Mouse (Mus musculus) kidney, embryonic 15.5 days (tissue): ENCODE measurements at regions not wholly inside any gene's neighbourhood (a gene's known extent, or its start where the extent isn't known, plus 50 kb on each side); places are given as distances from the start of the nearest gene placed in this dataset.
A peak's percentile ranks its signal among the peaks of the same experiment; 100 is the strongest.

Experiments
- ATAC-seq: fragments of 200-750 bp; cut with Nextera tagmentation; replicated peaks from 2 replicates; pipeline ENCODE4 v1.8.0; 2017; ENCODE audit warnings: moderate TSS enrichment; ENCODE audit not compliant: low FRiP score
- H3K27ac ChIP-seq: fragments of 300-500 bp; sonication (generic); 2 replicates; pipeline ENCODE4 v1.5.1; 2015; ENCODE audit warnings: mild to moderate bottlenecking, inconsistent platforms
- H3K27me3 ChIP-seq: fragments of 300-500 bp; sonication (generic); 2 replicates; pipeline ENCODE4 v1.6.1; 2015; ENCODE audit warnings: inconsistent platforms
- H3K36me3 ChIP-seq: fragments of 300-500 bp; sonication (generic); 2 replicates; pipeline ENCODE4 v1.6.1; 2015; ENCODE audit warnings: inconsistent platforms
- H3K4me1 ChIP-seq: fragments of 300-500 bp; sonication (generic); 2 replicates; pipeline ENCODE4 v1.6.1; 2015; ENCODE audit warnings: inconsistent platforms
- H3K4me2 ChIP-seq: fragments of 300-500 bp; sonication (generic); 2 replicates; pipeline ENCODE4 v1.6.1; 2015; ENCODE audit warnings: moderate library complexity, mild to moderate bottlenecking, inconsistent platforms
- H3K4me3 ChIP-seq: fragments of 300-500 bp; sonication (generic); replicated peaks from 2 replicates; pipeline ENCODE4 v1.5.1; 2015; ENCODE audit warnings: mild to moderate bottlenecking, inconsistent platforms
- H3K9ac ChIP-seq: fragments of 300-500 bp; sonication (generic); 2 replicates; pipeline ENCODE4 v1.6.1; 2015; ENCODE audit warnings: mild to moderate bottlenecking, inconsistent platforms
- H3K9me3 ChIP-seq: fragments of 300-500 bp; sonication (generic); replicated peaks from 2 replicates; pipeline ENCODE4 v1.6.1; 2016; ENCODE audit warnings: inconsistent platforms
- WGBS: fragments of 180-500 bp; shearing (Covaris S2); methylation state at CpG from one replicate; pipeline ENCODE4 v1.1.7; 2015; ENCODE audit warnings: mixed read lengths; 5-methylcytosine and 5-hydroxymethylcytosine counted together

- WGBS, result 90% methylated on average over 2 of the region's 2 CpGs
- ATAC-seq, result no peak
Measured at GRCm38 (mm10) chr1:137363969-137364368, 403.7 kb upstream of the Nr5a2 start.

DNA sequence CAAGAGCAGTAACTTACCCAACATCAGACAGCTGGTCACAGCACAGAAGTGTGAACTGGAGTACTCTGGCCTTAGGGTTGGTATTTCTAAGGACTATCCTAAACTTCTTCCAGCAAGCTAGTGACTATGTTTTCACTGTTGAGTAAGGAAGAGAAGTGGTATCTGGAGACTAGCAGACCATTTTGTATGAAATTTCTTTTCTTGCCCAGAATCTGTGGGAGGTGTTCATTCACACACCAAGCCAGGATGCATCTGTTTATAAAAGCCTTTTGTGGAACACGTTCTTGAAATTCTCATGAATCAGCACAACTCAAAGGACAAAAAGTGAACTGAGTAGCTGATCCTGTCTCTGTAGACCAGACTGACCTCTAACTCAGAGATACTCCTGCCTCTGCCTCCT lies 403.3 kb upstream of the Nr5a2 start:
- H3K27me3 ChIP-seq, result no peaks in the 10 kb centered on the region
- no peak for ATAC-seq
- H3K4me2 ChIP-seq, result no peak overlapping the region
- no peaks in the 10 kb centered on the region for H3K4me1 ChIP-seq
- H3K4me3 ChIP-seq, result no peak overlapping the region
- 59% methylated on average over 1 of the region's 1 CpGs for WGBS
- no peak overlapping the region for H3K9ac ChIP-seq
- H3K27ac ChIP-seq, result no peak overlapping the region
- no peaks in the 10 kb centered on the region for H3K9me3 ChIP-seq
- H3K36me3 ChIP-seq, result no peaks in the 10 kb centered on the region

More at GRCm38 (mm10) chr1:137363969-137364368, 403.7 kb upstream of the Nr5a2 start:
- no peak overlapping the region for H3K27ac ChIP-seq
- no peaks in the 10 kb centered on the region for H3K27me3 ChIP-seq
- H3K4me3 ChIP-seq, result no peak overlapping the region
- H3K9ac ChIP-seq, result no peak overlapping the region
- H3K4me2 ChIP-seq, result no peak overlapping the region
- no peaks in the 10 kb centered on the region for H3K36me3 ChIP-seq
- no peaks in the 10 kb centered on the region for H3K4me1 ChIP-seq
- no peaks in the 10 kb centered on the region for H3K9me3 ChIP-seq

DNA sequence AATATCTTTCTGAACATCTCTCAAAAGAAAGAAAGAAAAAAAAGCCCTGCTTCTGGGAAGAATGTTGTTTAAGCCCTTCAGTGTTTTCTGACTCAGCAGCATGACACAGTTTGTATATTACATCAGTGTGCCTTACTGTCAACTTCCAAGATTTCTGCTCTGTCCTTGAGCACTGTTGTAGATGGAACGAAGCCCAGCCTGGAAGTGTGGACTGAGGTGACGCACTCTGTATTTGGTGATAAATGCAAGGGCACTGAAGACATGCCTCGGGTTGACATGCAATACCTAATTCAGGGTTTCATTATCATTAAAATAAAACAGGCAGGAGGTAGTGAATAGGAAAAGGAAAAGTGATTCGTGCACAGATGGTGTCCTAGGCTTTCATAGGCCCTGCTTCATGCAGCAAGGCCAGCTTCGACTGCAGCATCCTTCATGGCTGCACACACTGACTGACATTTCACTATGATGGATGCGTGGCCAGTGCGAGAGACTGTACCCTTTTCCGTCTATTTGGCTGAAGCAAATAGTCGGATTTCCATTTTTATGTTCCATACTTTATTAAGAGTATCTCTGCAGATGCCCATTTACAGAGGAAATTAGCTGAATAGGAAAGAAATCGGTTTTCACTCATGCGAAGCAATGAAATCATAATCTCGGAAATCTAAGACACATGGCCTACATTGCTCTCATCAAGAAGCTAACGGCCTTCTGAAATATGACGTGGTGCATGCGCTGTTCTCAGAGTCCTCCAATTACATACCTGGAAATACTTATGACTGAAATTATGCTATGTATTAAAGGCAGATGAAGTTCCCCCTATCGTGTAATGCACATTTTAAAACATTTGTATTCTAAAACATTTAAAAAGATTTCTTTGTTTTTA lies 400.7 kb upstream of the Nr5a2 start:
- Histone ChIP-seq H3K4me2 (no peak overlapping the region), H3K9ac (no peak overlapping the region), H3K27me3 (no peaks in the 10 kb centered on the region), H3K27ac (no peak overlapping the region), H3K4me1 (no peaks in the 10 kb centered on the region), H3K9me3 (no peaks in the 10 kb centered on the region), H3K36me3 (no peaks in the 10 kb centered on the region), H3K4me3 (no peak overlapping the region)
- ATAC-seq, result no peak
- 85% methylated on average over 16 of the region's 16 CpGs for WGBS

DNA sequence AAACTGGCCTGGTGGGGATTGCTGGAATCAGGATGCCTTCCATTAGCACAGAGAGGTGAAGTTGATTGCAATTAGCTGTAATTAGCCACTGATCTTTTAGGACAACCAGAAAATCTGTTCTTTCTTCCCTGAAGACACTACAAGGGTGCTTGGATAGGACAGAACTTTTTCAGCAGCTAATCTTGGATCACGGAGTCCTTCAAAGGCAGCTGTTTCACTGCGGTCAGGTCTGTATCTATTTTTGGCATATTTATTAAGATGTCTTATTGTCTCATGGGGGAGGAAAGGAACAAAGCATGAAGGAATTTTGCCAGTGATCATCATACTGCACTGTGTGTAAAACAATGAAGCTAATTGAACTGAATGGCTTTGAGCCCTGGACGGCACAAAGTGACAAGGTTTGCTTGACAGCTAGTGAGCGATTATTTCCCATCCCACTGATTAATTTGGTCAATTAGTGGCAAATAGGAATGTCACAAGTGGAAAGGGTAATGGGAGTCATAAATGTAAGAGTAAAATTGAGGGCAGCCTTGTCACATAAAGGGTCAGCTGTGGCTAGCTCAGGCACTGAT lies 395.8 kb upstream of the Nr5a2 start:
- Histone ChIP-seq H3K9me3 (no peaks in the 10 kb centered on the region), H3K36me3 (no peaks in the 10 kb centered on the region), H3K4me2 (no peak overlapping the region), H3K27ac (no peak overlapping the region), H3K9ac (no peak overlapping the region), H3K27me3 (no peaks in the 10 kb centered on the region), H3K4me1 (no peaks in the 10 kb centered on the region), H3K4me3 (no peak overlapping the region)
- ATAC-seq, result no peak
- WGBS, result 54% methylated on average over 4 of the region's 4 CpGs

DNA sequence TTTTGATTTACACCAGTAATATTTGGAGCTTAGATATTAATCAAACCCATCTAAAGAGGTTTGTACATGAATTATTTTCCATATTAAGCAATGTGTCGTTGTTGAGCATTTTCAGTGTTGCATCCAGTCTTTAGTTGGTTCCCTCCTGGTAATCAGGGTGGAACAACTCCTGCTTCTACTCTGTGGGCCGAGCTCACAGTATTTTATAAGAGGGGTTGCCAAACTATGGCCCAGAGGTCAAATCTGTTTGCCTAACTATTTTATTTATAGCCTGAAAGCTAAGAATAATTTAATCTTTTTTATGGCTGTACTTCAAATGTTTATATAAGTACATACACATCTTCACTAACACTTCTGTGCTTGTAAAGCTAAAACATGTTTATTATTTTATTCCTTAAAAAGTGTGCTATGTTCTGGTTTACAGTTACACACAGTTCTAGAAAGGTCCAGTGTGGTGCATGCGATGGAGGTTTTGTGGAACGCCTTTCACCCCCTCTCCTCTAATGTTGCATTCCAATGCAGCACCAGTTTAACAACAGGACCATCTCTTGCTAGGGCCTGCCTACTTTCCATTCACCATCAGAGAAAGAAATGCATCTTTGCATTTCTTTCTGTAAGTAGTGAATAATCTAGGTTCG lies 392.3 kb upstream of the Nr5a2 start:
- no peak for ATAC-seq
- no peak overlapping the region for H3K4me3 ChIP-seq
- no peak overlapping the region for H3K9ac ChIP-seq
- WGBS, result 67% methylated on average over 5 of the region's 5 CpGs
- H3K27me3 ChIP-seq, result no peaks in the 10 kb centered on the region
- no peaks in the 10 kb centered on the region for H3K9me3 ChIP-seq
- no peaks in the 10 kb centered on the region for H3K4me1 ChIP-seq
- no peaks in the 10 kb centered on the region for H3K36me3 ChIP-seq
- H3K27ac ChIP-seq, result no peak overlapping the region
- H3K4me2 ChIP-seq, result no peak overlapping the region

- Histone ChIP-seq H3K9me3 (no peaks in the 10 kb centered on the region), H3K36me3 (no peaks in the 10 kb centered on the region), H3K4me1 (0 out of 2 replicates have a peak, but pooled peaks cover 7% of the 10 kb centered on the region), H3K9ac (no peak overlapping the region), H3K4me3 (no peak overlapping the region), H3K4me2 (no peak overlapping the region), H3K27ac (no peak overlapping the region), H3K27me3 (no peaks in the 10 kb centered on the region)
- ATAC-seq, result no peak
- WGBS, result 87% methylated on average over 2 of the region's 2 CpGs
Measured at GRCm38 (mm10) chr1:137334137-137334536, 373.9 kb upstream of the Nr5a2 start.

GRCm38 (mm10) chr1:137332108-137332769 lies 372.0 kb upstream of the Nr5a2 start:
- peak; percentile 85 for ATAC-seq

DNA sequence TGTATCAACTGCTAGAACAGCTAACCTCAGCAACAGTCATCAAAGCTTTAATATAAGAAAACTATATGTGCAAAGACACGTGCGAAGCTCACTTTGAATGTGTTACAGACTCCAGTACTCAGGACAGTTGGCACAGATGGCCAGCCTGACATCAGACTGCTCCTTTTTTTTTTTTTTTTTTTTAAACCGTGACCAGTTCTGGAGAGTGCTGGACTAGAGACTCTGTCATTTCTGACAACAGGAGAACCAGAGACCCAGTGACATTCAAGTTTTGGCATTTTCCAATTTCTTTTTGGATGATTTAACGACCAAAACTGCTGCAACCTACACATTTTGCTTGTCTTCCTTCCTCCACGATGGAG lies 371.5 kb upstream of the Nr5a2 start:
- H3K4me2 ChIP-seq, result no peak overlapping the region
- ATAC-seq, result peak; percentile 20; the same call in 1 of the 2 replicates
- H3K36me3 ChIP-seq, result no peaks in the 10 kb centered on the region
- H3K4me3 ChIP-seq, result no peak overlapping the region
- no peaks in the 10 kb centered on the region for H3K9me3 ChIP-seq
- WGBS, result 38% methylated on average over 5 of the region's 5 CpGs
- H3K27me3 ChIP-seq, result no peaks in the 10 kb centered on the region
- H3K4me1 ChIP-seq, result 0 out of 2 replicates have a peak, but pooled peaks cover 7% of the 10 kb centered on the region
- peak overlapping the region; percentile 56; the same call in 1 of the 2 replicates for H3K27ac ChIP-seq
- no peak overlapping the region for H3K9ac ChIP-seq

More at GRCm38 (mm10) chr1:137332108-137332769, 372.0 kb upstream of the Nr5a2 start:
- 36% methylated on average over 8 of the region's 8 CpGs for WGBS
- Histone ChIP-seq H3K4me1 (0 out of 2 replicates have a peak, but pooled peaks cover 7% of the 10 kb centered on the region), H3K27ac (peak overlapping the region; percentile 86), H3K36me3 (no peaks in the 10 kb centered on the region), H3K4me3 (no peak overlapping the region), H3K27me3 (no peaks in the 10 kb centered on the region), H3K4me2 (no peak overlapping the region), H3K9me3 (no peaks in the 10 kb centered on the region), H3K9ac (no peak overlapping the region)

GRCm38 (mm10) chr1:137330634-137331033 lies 370.4 kb upstream of the Nr5a2 start:
- 0 out of 2 replicates have a peak, but pooled peaks cover 7% of the 10 kb centered on the region for H3K4me1 ChIP-seq
- no peaks in the 10 kb centered on the region for H3K36me3 ChIP-seq
- no peaks in the 10 kb centered on the region for H3K27me3 ChIP-seq
- no peak overlapping the region for H3K4me2 ChIP-seq
- H3K4me3 ChIP-seq, result no peak overlapping the region
- ATAC-seq, result no peak
- H3K27ac ChIP-seq, result no peak overlapping the region
- WGBS, result 32% methylated on average over 3 of the region's 3 CpGs
- H3K9ac ChIP-seq, result no peak overlapping the region
- no peaks in the 10 kb centered on the region for H3K9me3 ChIP-seq

- H3K9ac ChIP-seq, result no peak overlapping the region
- H3K9me3 ChIP-seq, result no peaks in the 10 kb centered on the region
- H3K27ac ChIP-seq, result no peak overlapping the region
- 0 out of 2 replicates have a peak, but pooled peaks cover 9% of the 10 kb centered on the region for H3K4me1 ChIP-seq
- H3K27me3 ChIP-seq, result no peaks in the 10 kb centered on the region
- 55% methylated on average over 8 of the region's 8 CpGs for WGBS
- peak; percentile 81; the same call in 1 of the 2 replicates for ATAC-seq
- 0 out of 2 replicates have a peak overlapping the region, but pooled peaks have one; percentile 24 for H3K4me2 ChIP-seq
- no peaks in the 10 kb centered on the region for H3K36me3 ChIP-seq
- no peak overlapping the region for H3K4me3 ChIP-seq
Measured at GRCm38 (mm10) chr1:137323884-137324594, 363.8 kb upstream of the Nr5a2 start.

DNA sequence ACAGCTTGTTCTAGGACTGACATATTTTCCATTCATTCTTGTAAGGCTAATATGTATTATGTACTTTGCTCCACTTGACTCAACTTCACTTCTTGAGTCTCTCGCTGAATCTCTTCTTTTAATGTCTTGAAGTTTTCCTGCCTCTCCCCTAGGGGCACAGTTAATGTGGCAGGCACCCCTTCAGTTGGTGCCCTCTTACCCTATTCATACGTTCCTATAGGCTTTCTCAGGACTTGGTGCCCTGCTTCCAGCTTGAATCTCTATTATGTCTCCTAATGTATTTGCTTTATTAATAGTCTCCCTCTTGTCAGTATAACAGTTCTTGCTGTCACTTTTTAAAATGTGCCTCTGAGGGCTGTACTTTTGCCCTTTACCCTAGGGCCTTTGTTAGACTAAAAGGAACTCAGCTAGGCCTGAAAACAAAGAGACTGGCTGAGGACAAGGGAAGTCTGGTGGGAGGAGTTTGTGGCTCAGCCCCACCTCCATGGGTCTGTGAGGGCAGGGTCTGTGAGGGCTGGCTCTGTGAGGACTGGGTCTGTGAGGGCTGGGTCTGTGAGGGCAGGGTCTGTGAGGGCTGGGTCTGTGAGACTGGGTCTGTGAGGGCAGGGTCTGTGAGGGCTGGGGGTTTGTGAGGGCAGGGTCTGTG lies 362.9 kb upstream of the Nr5a2 start:
- 0 out of 2 replicates have a peak, but pooled peaks cover 9% of the 10 kb centered on the region for H3K4me1 ChIP-seq
- ATAC-seq, result peak; percentile 83; the same call in 1 of the 2 replicates
- no peaks in the 10 kb centered on the region for H3K27me3 ChIP-seq
- no peaks in the 10 kb centered on the region for H3K36me3 ChIP-seq
- H3K27ac ChIP-seq, result no peak overlapping the region
- H3K4me3 ChIP-seq, result no peak overlapping the region
- no peak overlapping the region for H3K9ac ChIP-seq
- no peak overlapping the region for H3K4me2 ChIP-seq
- H3K9me3 ChIP-seq, result no peaks in the 10 kb centered on the region
- 65% methylated on average over 2 of the region's 2 CpGs for WGBS
